Mouse (Mus musculus) cerebellum, adult 11-12 months (tissue): ENCODE measurements at regions not wholly inside any gene's neighbourhood (a gene's known extent, or its start where the extent isn't known, plus 50 kb on each side); places are given as distances from the start of the nearest gene placed in this dataset.

ENCODE experiments used
- DNase-seq: peaks from one replicate; pipeline ENCODE4 v3.0.0; 2022

GRCm38 (mm10) chr4:26016071-26016470, 216.0 kb upstream of the Fut9 start:
- no peak for DNase-seq

- DNase-seq, result peak; percentile 84
Measured at GRCm38 (mm10) chr4:26000364-26000763, 200.3 kb upstream of the Fut9 start.

GRCm38 (mm10) chr4:25998561-25998960, 198.5 kb upstream of the Fut9 start:
- no peak for DNase-seq

GRCm38 (mm10) chr4:25955696-25956348, 155.8 kb upstream of the Fut9 start:
- no peak for DNase-seq

- no peak for DNase-seq
Measured at GRCm38 (mm10) chr4:25932546-25932945, 132.5 kb upstream of the Fut9 start.

GRCm38 (mm10) chr4:25895381-25895980, 95.4 kb upstream of the Fut9 start:
- no peak for DNase-seq

GRCm38 (mm10) chr4:25891888-25892661, 92.0 kb upstream of the Fut9 start:
- no peak for DNase-seq
